Mouse (Mus musculus) testis, adult 2 months (tissue): ENCODE data around the gene Gm13275.

Source experiments
- CTCF ChIP-seq: fragments of 200-500 bp; IDR thresholded peaks from 2 replicates; pipeline ENCODE4 v1.5.1; 2012; ENCODE audit warnings: low read depth, mild to moderate bottlenecking, inconsistent platforms, low read length, moderate library complexity; ENCODE audit not compliant: control insufficient read depth, insufficient read depth, insufficient replicate concordance
- POLR2A ChIP-seq: fragments of 200-500 bp; IDR thresholded peaks from 2 replicates; pipeline ENCODE4 v1.6.1; 2012; ENCODE audit warnings: low read depth, mild to moderate bottlenecking, inconsistent platforms, low read length, moderate library complexity; ENCODE audit not compliant: control insufficient read depth

DNA sequence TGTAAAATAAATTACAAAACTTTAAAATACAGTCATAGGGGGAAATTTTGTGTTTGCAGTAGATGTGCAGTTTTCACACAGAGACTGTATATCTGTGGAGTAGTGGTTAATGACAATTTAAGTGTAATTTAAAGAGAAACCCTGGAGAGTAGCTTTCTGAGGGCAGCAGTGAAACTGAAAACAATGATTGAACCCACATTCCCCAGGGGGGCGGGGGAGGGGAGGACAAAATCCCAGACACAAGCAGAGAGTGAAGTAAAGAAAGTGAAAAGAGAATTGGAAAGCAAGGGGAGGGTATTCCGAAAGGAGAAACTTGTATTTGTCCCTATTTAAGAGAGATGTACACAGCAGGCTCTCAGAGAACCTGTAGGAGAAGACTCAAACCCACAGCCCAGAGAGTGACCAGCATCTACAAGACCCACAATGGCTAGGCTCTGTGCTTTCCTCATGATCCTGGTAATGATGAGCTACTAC, 47.2 kb downstream of the Gm13275 start, which contains the start of gene Ifna4:
- no peak for TF ChIP-seq POLR2A
- no peak for TF ChIP-seq CTCF
